Mouse (Mus musculus) intestine, embryonic 16.5 days (tissue): ENCODE data around the gene Gm38392. TPM values are rescaled to one million over a fixed set of nuclear protein-coding genes. Genes with fewer than 3 reads are reported as not detected.

ENCODE experiments used
- ATAC-seq: fragments of 200-750 bp; cut with Nextera tagmentation; 2 replicates; pipeline ENCODE4 v1.8.0; 2017; ENCODE audit warnings: moderate TSS enrichment, moderate library complexity
- H3K27ac ChIP-seq: fragments of 300-500 bp; sonication (generic); 2 replicates; pipeline ENCODE4 v1.5.1; 2014; ENCODE audit warnings: mild to moderate bottlenecking, low read length
- H3K27me3 ChIP-seq: fragments of 300-500 bp; sonication (generic); replicated peaks from 2 replicates; pipeline ENCODE4 v1.6.1; 2014; ENCODE audit warnings: low read length, control low read depth, mixed read lengths; ENCODE audit not compliant: control insufficient read depth, insufficient read depth
- H3K36me3 ChIP-seq: fragments of 300-500 bp; sonication (generic); 2 replicates; pipeline ENCODE4 v1.6.1; 2014; ENCODE audit warnings: low read length, control low read depth; ENCODE audit not compliant: control insufficient read depth, insufficient read depth
- H3K4me1 ChIP-seq: fragments of 300-500 bp; sonication (generic); 2 replicates; pipeline ENCODE4 v1.6.1; 2014; ENCODE audit warnings: low read length, control low read depth, mixed read lengths; ENCODE audit not compliant: control insufficient read depth, insufficient read depth
- H3K4me2 ChIP-seq: fragments of 300-500 bp; sonication (generic); 2 replicates; pipeline ENCODE4 v1.6.1; 2014; ENCODE audit warnings: low read depth, low read length, control low read depth
- H3K4me3 ChIP-seq: fragments of 300-500 bp; sonication (generic); 2 replicates; pipeline ENCODE4 v1.5.1; 2014; ENCODE audit warnings: mild to moderate bottlenecking, low read length
- H3K9ac ChIP-seq: fragments of 300-500 bp; sonication (generic); 2 replicates; pipeline ENCODE4 v1.6.1; 2014; ENCODE audit warnings: low read depth, low read length
- H3K9me3 ChIP-seq: fragments of 300-500 bp; sonication (generic); 2 replicates; pipeline ENCODE4 v1.6.1; 2016; ENCODE audit warnings: low read length, control low read depth; ENCODE audit not compliant: control insufficient read depth
- WGBS: fragments of 180-500 bp; shearing (Covaris S2); extraction: QIAGEN DNeasy Blood & Tissue Kit; methylation state at CpG from one replicate; pipeline ENCODE4 v1.1.7; 2014; 5-methylcytosine and 5-hydroxymethylcytosine counted together
- polyA plus RNA-seq: library from polyadenylated mRNA; unstranded; fragments of >200 nt; fragmentation: Nextera tagmentation; extraction: Ambion mirVana; gene quantifications from 2 replicates; pipeline ENCODE4 v1.2.1, GENCODE M21; 2015

Gm38392 gene
- polyA plus RNA-seq, 1 experiment from 2014 or later = not detected

- H3K4me2 ChIP-seq = no peak overlapping the region
- H3K9me3 ChIP-seq = no peaks in the 10 kb centered on the region
- no peaks in the 10 kb centered on the region for H3K4me1 ChIP-seq
- no peak overlapping the region for H3K4me3 ChIP-seq
- H3K9ac ChIP-seq = no peak overlapping the region
- peaks cover 40% of the 10 kb centered on the region for H3K27me3 ChIP-seq
- 71% methylated on average over 6 of the region's 6 CpGs for WGBS
- H3K36me3 ChIP-seq = no peaks in the 10 kb centered on the region
- ATAC-seq = no peak
- no peak overlapping the region for H3K27ac ChIP-seq
These were observed 64.6 kb downstream of the Gm38392 start for GRCm38 (mm10) chr3:88222446-88222845.

- ATAC-seq = no peak
- Histone ChIP-seq H3K9ac (no peak overlapping the region), H3K4me2 (no peak overlapping the region), H3K27me3 (peaks cover 47% of the 10 kb centered on the region), H3K27ac (no peak overlapping the region), H3K9me3 (no peaks in the 10 kb centered on the region), H3K36me3 (no peaks in the 10 kb centered on the region), H3K4me1 (no peaks in the 10 kb centered on the region), H3K4me3 (no peak overlapping the region)
- 46% methylated on average over 12 of the region's 12 CpGs for WGBS
These were observed 65.3 kb downstream of the Gm38392 start for GRCm38 (mm10) chr3:88221519-88222390.

GRCm38 (mm10) chr3:88220842-88221241, 66.2 kb downstream of the Gm38392 start:
- H3K27ac ChIP-seq = no peak overlapping the region

GRCm38 (mm10) chr3:88219940-88220339, 67.1 kb downstream of the Gm38392 start:
- no peak for ATAC-seq
- no peak overlapping the region for H3K27ac ChIP-seq
- H3K36me3 ChIP-seq = no peaks in the 10 kb centered on the region
- H3K9ac ChIP-seq = no peak overlapping the region
- H3K27me3 ChIP-seq = peaks cover 65% of the 10 kb centered on the region
- peaks cover 8% of the 10 kb centered on the region for H3K4me1 ChIP-seq
- no peak overlapping the region for H3K4me3 ChIP-seq
- H3K4me2 ChIP-seq = no peak overlapping the region
- 16% methylated on average over 9 of the region's 9 CpGs for WGBS
- no peaks in the 10 kb centered on the region for H3K9me3 ChIP-seq

More at GRCm38 (mm10) chr3:88220842-88221241, 66.2 kb downstream of the Gm38392 start:
- Histone ChIP-seq H3K4me2 (no peak overlapping the region), H3K9me3 (no peaks in the 10 kb centered on the region), H3K4me1 (no peaks in the 10 kb centered on the region), H3K4me3 (no peak overlapping the region), H3K9ac (no peak overlapping the region), H3K36me3 (no peaks in the 10 kb centered on the region), H3K27me3 (peaks cover 56% of the 10 kb centered on the region)
- under 1% methylated on average over 6 of the region's 6 CpGs for whole genome bisulfite sequencing
- peak; percentile 64; the same call in 1 of the 2 replicates for ATAC-seq

GRCm38 (mm10) chr3:88217679-88218078, 69.3 kb downstream of the Gm38392 start:
- no peak overlapping the region for H3K9ac ChIP-seq
- WGBS = 59% methylated on average over 1 of the region's 2 CpGs
- H3K27ac ChIP-seq = no peak overlapping the region
- no peak overlapping the region for H3K4me3 ChIP-seq
- no peaks in the 10 kb centered on the region for H3K9me3 ChIP-seq
- H3K27me3 ChIP-seq = peaks cover 87% of the 10 kb centered on the region
- no peak for ATAC-seq
- H3K4me2 ChIP-seq = no peak overlapping the region
- H3K36me3 ChIP-seq = no peaks in the 10 kb centered on the region
- peaks cover 15% of the 10 kb centered on the region for H3K4me1 ChIP-seq

- 11% methylated on average over 7 of the region's 7 CpGs for WGBS
- Histone ChIP-seq H3K4me2 (no peak overlapping the region), H3K36me3 (no peaks in the 10 kb centered on the region), H3K4me1 (peaks cover 15% of the 10 kb centered on the region), H3K9ac (no peak overlapping the region), H3K4me3 (no peak overlapping the region; the same call in 1 of the 2 replicates), H3K9me3 (no peaks in the 10 kb centered on the region), H3K27ac (no peak overlapping the region), H3K27me3 (peaks cover 87% of the 10 kb centered on the region)
- ATAC-seq = no peak
These were observed 70.3 kb downstream of the Gm38392 start for GRCm38 (mm10) chr3:88216534-88217326.

GRCm38 (mm10) chr3:88216116-88216515, 70.9 kb downstream of the Gm38392 start:
- no peaks in the 10 kb centered on the region for H3K36me3 ChIP-seq
- peaks cover 15% of the 10 kb centered on the region for H3K4me1 ChIP-seq
- peaks cover 89% of the 10 kb centered on the region for H3K27me3 ChIP-seq
- H3K4me2 ChIP-seq = no peak overlapping the region
- no peak for ATAC-seq
- no peaks in the 10 kb centered on the region for H3K9me3 ChIP-seq
- H3K4me3 ChIP-seq = peak overlapping the region; percentile 33
- 4% methylated on average over 6 of the region's 6 CpGs for WGBS
- H3K27ac ChIP-seq = no peak overlapping the region
- H3K9ac ChIP-seq = no peak overlapping the region

GRCm38 (mm10) chr3:88215553-88216004, 71.4 kb downstream of the Gm38392 start:
- Histone ChIP-seq H3K36me3 (no peaks in the 10 kb centered on the region), H3K4me3 (peak overlapping the region; percentile 33), H3K4me2 (peak overlapping the region; percentile 52), H3K4me1 (peaks cover 15% of the 10 kb centered on the region), H3K27me3 (peaks cover 92% of the 10 kb centered on the region), H3K9me3 (no peaks in the 10 kb centered on the region), H3K9ac (0 out of 2 replicates have a peak overlapping the region, but pooled peaks have one; percentile 19), H3K27ac (no peak overlapping the region)
- no peak for ATAC-seq
- under 1% methylated on average over 23 of the region's 23 CpGs for WGBS

- ATAC-seq = no peak
- Histone ChIP-seq H3K9ac (no peak overlapping the region), H3K36me3 (no peaks in the 10 kb centered on the region), H3K4me3 (peak overlapping the region; percentile 33), H3K27me3 (peaks cover 92% of the 10 kb centered on the region), H3K4me2 (peak overlapping the region; percentile 52), H3K9me3 (no peaks in the 10 kb centered on the region), H3K27ac (no peak overlapping the region), H3K4me1 (peaks cover 15% of the 10 kb centered on the region)
- WGBS = under 1% methylated on average over 48 of the region's 48 CpGs
These were observed 71.9 kb downstream of the Gm38392 start for GRCm38 (mm10) chr3:88214971-88215552.
